Mouse (Mus musculus): Measurements from ENCODE around the gene Ccdc154. TPM values are rescaled to one million over a fixed set of nuclear protein-coding genes. Genes with fewer than 3 reads are reported as not detected.
"Not testable (repeated sequence)": the region's sequence is repeated elsewhere in the genome, so short reads cannot be mapped to it uniquely, and the experiment has no call there.

Gene Ccdc154
- polyA plus RNA-seq (2012; rRNA removed): not detected in 2 replicates

DNA sequence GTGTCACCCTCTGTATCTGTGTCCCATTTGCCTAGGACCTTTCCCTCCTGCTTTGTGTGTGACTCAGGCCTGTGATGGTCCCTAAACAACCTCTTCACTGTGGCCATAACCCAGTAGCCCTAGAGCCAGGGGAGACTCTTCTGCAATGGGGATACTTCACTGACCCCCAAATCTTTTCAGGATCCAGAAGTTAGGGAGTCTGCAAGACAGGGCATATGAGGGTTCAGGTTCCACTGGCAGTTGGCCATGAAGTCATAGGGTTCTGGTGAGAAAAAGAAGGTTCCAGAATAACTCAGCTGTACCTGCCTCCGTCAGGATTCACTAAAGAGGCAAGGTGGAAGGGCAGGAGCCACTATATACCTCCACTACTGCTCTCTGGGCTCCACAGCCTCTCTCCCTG lies at the start of gene Ccdc154:
TSS of gene Ccdc154 (plus strand) at position 301 of the 400 bp plus-strand sequence.
- no peak for TF ChIP-seq POLR2A (IDR thresholded peaks at IDR 0.05; ENCODE audit: borderline replicate concordance, extremely low read depth, insufficient read depth, insufficient read length, poor library complexity, severe bottlenecking)
- no peak for TF ChIP-seq CTCF (IDR thresholded peaks at IDR 0.05; ENCODE audit: borderline replicate concordance, extremely low read depth, insufficient read depth, insufficient read length)
- DNase-seq (ENCODE audit: low read depth): no peak

DNA sequence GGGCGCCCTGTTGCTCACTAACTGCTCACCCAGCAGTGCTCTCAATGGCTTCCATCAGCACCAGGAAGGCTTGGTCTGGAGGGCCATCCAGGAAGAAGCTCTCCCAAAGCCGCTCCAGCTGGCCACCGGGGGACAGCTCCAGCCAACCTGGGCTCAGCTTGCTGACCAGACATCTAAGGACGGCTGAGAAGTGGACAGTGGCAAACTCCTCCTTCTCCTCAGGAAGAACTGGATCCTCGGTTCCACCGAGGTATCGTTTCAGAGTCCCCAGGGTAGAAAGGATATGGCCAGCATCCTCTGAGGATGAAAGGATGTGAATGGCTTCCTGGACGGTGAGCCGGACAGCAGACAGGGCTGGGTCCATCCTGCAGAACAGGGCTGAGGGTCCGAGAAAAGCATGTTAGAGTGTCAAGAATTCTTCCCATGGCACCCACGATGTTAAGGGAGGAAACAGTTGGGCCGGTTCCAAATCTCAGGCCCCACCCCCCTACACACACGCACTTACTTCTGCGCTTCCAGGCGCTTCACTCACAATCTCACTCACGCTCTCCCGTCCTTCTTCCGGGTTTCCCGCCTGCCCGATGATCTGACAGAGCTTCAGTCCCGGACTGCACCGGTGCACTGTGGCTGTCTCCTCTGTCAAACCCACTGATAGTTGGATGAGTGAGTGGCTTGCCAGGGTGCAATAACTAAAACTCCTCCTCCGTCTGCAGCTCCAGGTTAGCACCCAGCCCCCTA lies 47.2 kb upstream of the Ccdc154 start:
- DNase-seq (ENCODE audit: low read depth): no peak
- TF ChIP-seq CTCF (IDR thresholded peaks at IDR 0.05; ENCODE audit: borderline replicate concordance, extremely low read depth, insufficient read depth, insufficient read length) (no peak), POLR2A (IDR thresholded peaks at IDR 0.05; ENCODE audit: borderline replicate concordance, extremely low read depth, insufficient read depth, insufficient read length, poor library complexity, severe bottlenecking) (no peak)

DNA sequence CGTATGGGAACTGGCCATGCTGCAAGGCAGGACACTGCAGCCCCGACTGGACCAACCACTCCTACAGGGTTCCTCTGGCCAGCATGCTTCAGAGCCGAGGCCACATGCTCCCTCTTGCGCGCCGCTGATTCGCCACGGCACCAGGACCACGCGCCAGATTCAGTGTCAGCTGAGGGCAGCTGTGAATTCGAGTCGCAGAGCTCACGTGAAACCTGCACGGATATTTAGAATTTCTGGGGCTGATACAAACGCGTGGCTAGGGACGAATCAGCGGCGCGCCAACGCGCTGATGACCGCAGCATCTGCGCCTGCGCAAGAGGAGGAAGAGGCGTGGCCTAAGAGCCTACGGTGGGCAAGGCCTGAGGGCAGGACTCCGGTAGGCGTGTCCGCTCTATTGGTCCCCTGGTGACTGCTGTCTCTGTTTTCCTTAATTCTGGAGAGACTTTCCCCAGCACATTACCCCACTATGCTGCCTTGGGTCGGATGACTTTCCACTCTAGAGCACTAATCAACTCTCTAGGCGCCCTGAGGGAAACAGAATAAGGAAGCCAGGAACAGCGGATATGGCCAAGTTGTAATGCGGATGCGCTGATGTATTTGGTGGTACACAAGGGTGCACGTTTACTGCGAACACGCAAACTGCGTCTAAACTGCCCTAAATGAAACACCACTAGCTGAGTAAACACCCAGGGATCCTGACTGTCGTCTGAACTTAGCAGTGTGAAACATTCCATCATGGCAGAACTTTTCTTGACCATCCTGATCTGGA lies 46.4 kb upstream of the Ccdc154 start, which contains the start of gene Telo2:
TSS of gene Telo2 (minus strand) at position 304 of the 769 bp plus-strand sequence.
- peak; percentile 70; the same call in 1 of the 2 replicates for TF ChIP-seq POLR2A (IDR thresholded peaks at IDR 0.05; ENCODE audit: borderline replicate concordance, extremely low read depth, insufficient read depth, insufficient read length, poor library complexity, severe bottlenecking)
- no peak for TF ChIP-seq CTCF (IDR thresholded peaks at IDR 0.05; ENCODE audit: borderline replicate concordance, extremely low read depth, insufficient read depth, insufficient read length)
- DNase-seq (ENCODE audit: low read depth): peak; percentile 96

DNA sequence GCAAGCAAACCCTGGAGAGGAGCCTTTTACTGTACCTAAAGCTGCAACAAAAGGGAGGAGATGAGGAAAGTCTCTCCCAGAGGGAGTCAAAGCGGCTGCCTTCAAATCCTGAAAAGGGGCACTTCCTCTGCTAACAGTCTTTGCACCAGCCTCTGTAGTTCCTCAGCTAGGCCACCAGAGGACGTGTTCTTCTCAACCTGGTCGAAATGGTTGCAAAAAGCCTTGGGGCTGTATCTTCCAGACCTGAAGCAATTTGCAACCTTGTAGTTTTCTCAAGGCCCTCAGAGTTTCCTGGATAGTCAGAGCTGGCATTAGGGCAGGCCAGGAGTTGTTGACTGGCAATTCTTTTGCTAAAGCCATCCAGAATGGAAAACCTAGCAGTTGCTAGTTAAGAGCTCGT lies 45.0 kb upstream of the Ccdc154 start:
- DNase-seq (ENCODE audit: low read depth): no peak
- peak; percentile 41; the same call in 1 of the 2 replicates for TF ChIP-seq CTCF (IDR thresholded peaks at IDR 0.05; ENCODE audit: borderline replicate concordance, extremely low read depth, insufficient read depth, insufficient read length)
- no peak for TF ChIP-seq POLR2A (IDR thresholded peaks at IDR 0.05; ENCODE audit: borderline replicate concordance, extremely low read depth, insufficient read depth, insufficient read length, poor library complexity, severe bottlenecking)

DNA sequence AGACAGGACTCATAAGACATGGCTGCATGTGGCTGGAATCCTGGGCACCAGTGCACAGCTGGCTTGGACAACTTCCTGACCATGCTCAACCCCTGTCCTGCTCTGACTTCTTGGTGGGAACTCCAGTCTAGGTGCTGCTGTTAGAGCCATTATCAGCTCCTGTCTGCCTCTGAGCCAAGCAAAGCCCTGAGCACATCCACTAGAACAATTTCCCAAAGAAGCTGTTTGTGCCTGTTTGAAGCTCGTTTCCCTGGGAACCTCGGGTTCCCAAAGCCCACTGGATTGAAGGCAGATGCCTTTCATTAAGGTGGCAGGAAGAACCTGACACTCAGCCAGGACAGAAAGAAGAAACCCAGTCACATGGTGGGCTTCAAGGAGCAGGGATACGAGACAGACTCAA lies 41.9 kb upstream of the Ccdc154 start, which contains the start of gene Ptx4:
TSS of gene Ptx4 (plus strand) at position 355 of the 400 bp plus-strand sequence.
- DNase-seq (ENCODE audit: low read depth): no peak
- TF ChIP-seq POLR2A (IDR thresholded peaks at IDR 0.05; ENCODE audit: borderline replicate concordance, extremely low read depth, insufficient read depth, insufficient read length, poor library complexity, severe bottlenecking) (no peak), CTCF (IDR thresholded peaks at IDR 0.05; ENCODE audit: borderline replicate concordance, extremely low read depth, insufficient read depth, insufficient read length) (no peak)

DNA sequence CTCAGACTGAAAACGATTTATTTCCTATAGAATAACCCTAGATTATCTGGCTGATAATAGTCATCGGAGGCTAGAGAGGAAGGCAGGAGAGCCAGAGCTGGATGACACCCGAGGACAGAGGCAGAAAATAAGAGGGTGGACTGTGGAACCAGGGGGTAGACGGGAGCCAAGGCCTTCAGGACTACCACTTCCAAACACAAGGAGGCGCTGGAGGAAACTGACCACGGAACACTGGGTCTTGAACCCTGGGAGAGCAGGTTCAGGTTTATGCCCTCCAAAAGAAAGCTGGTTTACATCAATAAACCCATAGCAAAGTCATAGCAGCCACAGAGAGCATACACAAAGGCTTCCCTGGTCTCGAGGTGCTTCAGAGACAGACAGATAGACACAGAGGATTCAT lies 38.3 kb upstream of the Ccdc154 start:
- no peak for TF ChIP-seq POLR2A (IDR thresholded peaks at IDR 0.05; ENCODE audit: borderline replicate concordance, extremely low read depth, insufficient read depth, insufficient read length, poor library complexity, severe bottlenecking)
- peak; percentile 32; the same call in 1 of the 2 replicates for TF ChIP-seq CTCF (IDR thresholded peaks at IDR 0.05; ENCODE audit: borderline replicate concordance, extremely low read depth, insufficient read depth, insufficient read length)
- no peak for DNase-seq (ENCODE audit: low read depth)

DNA sequence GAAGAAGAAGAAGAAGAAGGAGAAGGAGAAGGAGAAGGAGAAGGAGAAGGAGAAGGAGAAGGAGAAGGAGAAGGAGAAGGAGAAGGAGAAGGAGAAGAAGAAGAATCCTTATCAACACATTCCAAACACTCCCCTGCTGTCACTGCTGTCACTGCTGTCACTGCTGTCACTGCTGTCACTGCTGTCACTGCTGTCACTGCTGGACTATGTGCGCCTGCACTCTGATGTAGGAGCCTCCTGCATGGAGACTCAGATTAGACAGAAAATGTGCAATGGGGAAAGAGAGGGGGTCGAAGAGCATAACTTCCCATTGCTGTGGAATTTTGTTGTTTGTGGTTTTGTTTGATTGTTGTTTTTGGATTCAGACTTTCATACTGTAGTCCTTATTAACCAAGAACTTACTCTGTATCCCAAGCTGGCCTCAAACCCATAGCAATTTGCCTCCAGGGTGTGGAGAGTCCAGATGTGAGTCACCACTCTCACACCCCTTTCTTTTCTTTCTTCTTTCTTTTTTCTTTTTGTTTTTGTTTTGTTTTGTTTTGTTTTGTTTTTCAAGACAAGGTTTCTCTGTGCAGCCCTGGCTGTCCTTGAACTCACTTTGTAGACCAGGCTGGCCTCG lies 36.7 kb upstream of the Ccdc154 start:
- DNase-seq (ENCODE audit: low read depth): not testable (repeated sequence)

DNA sequence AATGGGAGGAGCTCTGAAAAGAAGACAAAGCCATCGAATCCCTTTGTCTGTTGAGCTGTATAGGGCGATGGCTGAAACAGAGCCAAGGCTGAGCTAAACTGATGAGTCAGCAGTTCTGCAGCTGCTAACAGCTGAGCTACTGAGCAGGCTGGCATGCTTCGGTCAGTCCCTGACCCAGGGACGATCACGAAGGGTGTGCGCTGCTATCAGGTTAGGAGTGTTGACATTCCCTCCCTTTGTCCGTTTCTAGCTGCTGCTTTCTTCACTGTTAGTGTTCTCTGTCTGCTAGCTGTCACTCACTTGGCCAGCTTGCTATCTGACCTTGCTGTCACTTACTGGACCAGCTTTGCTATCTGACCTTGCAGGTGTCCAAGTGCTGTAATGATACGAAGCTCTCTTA lies 35.2 kb upstream of the Ccdc154 start:
- TF ChIP-seq POLR2A (IDR thresholded peaks at IDR 0.05; ENCODE audit: borderline replicate concordance, extremely low read depth, insufficient read depth, insufficient read length, poor library complexity, severe bottlenecking): no peak
- TF ChIP-seq CTCF (IDR thresholded peaks at IDR 0.05; ENCODE audit: borderline replicate concordance, extremely low read depth, insufficient read depth, insufficient read length): no peak
- peak; percentile 48 for DNase-seq (ENCODE audit: low read depth)

DNA sequence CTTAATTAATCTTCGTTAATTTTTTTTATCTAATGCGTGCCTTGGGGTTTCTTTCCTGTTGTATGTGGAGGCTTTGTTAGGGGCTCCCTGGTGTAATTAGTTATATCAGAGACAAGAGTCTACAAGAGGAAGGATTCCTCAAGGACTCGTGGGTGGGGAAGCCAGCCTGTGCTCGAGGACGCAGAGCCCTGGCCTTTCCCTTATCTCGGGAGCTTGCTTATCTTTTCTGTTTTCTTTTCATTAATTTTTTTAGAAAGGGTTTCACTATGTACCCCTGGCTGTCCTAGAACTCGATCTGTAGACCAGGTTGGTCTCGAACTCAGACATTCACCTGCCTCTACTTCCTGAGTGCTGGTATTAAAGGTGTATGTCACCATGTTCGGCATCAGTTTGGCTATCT lies 34.6 kb upstream of the Ccdc154 start:
- no peak for DNase-seq (ENCODE audit: low read depth)
- TF ChIP-seq POLR2A (IDR thresholded peaks at IDR 0.05; ENCODE audit: borderline replicate concordance, extremely low read depth, insufficient read depth, insufficient read length, poor library complexity, severe bottlenecking) (no peak), CTCF (IDR thresholded peaks at IDR 0.05; ENCODE audit: borderline replicate concordance, extremely low read depth, insufficient read depth, insufficient read length) (no peak)

DNA sequence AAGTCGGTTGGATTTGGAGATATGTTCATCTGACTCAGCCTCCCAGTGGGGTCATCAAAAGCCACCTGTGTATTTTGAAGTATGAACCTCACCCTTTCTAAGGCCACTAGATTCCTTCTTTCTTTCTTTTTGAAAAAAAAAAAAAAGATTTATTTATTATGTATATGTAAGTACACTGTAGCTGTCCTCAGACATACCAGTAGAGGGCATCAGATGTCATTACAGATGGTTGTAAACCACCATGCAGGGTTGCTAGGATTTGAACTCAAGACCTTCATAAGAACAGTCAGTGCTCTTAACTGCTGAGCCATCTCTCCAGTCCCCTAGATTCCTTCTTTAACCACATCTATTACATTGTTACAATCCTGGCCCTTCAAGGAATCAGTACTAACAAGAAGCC lies 32.2 kb upstream of the Ccdc154 start:
- no peak for TF ChIP-seq POLR2A (IDR thresholded peaks at IDR 0.05; ENCODE audit: borderline replicate concordance, extremely low read depth, insufficient read depth, insufficient read length, poor library complexity, severe bottlenecking)
- TF ChIP-seq CTCF (IDR thresholded peaks at IDR 0.05; ENCODE audit: borderline replicate concordance, extremely low read depth, insufficient read depth, insufficient read length): no peak

DNA sequence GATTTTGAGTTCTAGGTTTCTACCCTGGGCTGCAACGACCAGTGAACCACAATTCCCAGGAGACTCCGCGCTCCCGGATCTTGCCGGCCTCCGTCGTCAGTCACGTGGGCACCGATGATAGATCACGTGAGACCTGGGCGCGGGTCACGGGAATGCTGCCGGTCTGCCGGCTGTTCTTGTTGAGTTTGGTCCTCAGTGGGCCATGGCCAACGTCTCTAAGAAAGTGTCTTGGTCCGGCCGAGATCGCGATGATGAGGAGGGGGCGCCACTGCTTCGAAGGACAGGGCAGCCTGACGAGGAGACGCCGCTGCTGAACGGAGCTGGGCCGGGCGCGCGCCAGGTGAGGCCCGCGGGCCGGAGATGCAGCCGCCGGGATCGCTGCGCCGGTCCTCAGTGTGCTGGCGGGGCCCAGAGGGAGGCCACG lies 29.0 kb upstream of the Ccdc154 start, which contains the start of gene Clcn7:
TSS of gene Clcn7 (plus strand) at position 117 of the 424 bp plus-strand sequence.
- DNase-seq (ENCODE audit: low read depth): peak; percentile 97
- TF ChIP-seq CTCF (IDR thresholded peaks at IDR 0.05; ENCODE audit: borderline replicate concordance, extremely low read depth, insufficient read depth, insufficient read length) (no peak), POLR2A (IDR thresholded peaks at IDR 0.05; ENCODE audit: borderline replicate concordance, extremely low read depth, insufficient read depth, insufficient read length, poor library complexity, severe bottlenecking) (peak; percentile 58; the same call in 1 of the 2 replicates)

More for the DNA sequence above, 32.2 kb upstream of the Ccdc154 start:
- DNase-seq (ENCODE audit: low read depth): no peak
